Mouse (Mus musculus): ENCODE measurements at regions not wholly inside any gene's neighbourhood (a gene's known extent, or its start where the extent isn't known, plus 50 kb on each side); places are given as distances from the start of the nearest gene placed in this dataset.

- no peak for TF ChIP-seq GATA1 (IDR thresholded peaks at IDR 0.05; ENCODE audit: low read length)
Observed at GRCm38 (mm10) chr9:27453476-27453875, 56.9 kb downstream of the Spata19 start.

GRCm38 (mm10) chr9:27453924-27454652 is 57.5 kb downstream of the Spata19 start:
- no peak for TF ChIP-seq GATA1 (IDR thresholded peaks at IDR 0.05; ENCODE audit: low read length)

- no peak for TF ChIP-seq GATA1 (IDR thresholded peaks at IDR 0.05; ENCODE audit: low read length)
Observed at GRCm38 (mm10) chr9:27458335-27459040, 61.9 kb downstream of the Spata19 start.

- TF ChIP-seq GATA1 (IDR thresholded peaks at IDR 0.05; ENCODE audit: low read length): no peak
Observed at GRCm38 (mm10) chr9:27461029-27461428, 64.4 kb downstream of the Spata19 start.

- TF ChIP-seq GATA1 (IDR thresholded peaks at IDR 0.05; ENCODE audit: low read length): no peak
Observed at GRCm38 (mm10) chr9:27464006-27464405, 67.4 kb downstream of the Spata19 start.

- no peak for TF ChIP-seq GATA1 (IDR thresholded peaks at IDR 0.05; ENCODE audit: low read length)
Observed at GRCm38 (mm10) chr9:27475468-27475867, 78.9 kb downstream of the Spata19 start.

- TF ChIP-seq GATA1 (IDR thresholded peaks at IDR 0.05; ENCODE audit: low read length): no peak
Observed at GRCm38 (mm10) chr9:27476636-27477035, 80.0 kb downstream of the Spata19 start.

GRCm38 (mm10) chr9:27477079-27477687 is 80.6 kb downstream of the Spata19 start:
- TF ChIP-seq GATA1 (IDR thresholded peaks at IDR 0.05; ENCODE audit: low read length): no peak

- TF ChIP-seq GATA1 (IDR thresholded peaks at IDR 0.05; ENCODE audit: low read length): no peak
Observed at GRCm38 (mm10) chr9:27478346-27478745, 81.7 kb downstream of the Spata19 start.

GRCm38 (mm10) chr9:27501816-27502215 is 105.2 kb downstream of the Spata19 start:
- no peak for TF ChIP-seq GATA1 (IDR thresholded peaks at IDR 0.05; ENCODE audit: low read length)

- no peak for TF ChIP-seq GATA1 (IDR thresholded peaks at IDR 0.05; ENCODE audit: low read length)
Observed at GRCm38 (mm10) chr9:27509157-27509556, 112.6 kb downstream of the Spata19 start.

- TF ChIP-seq GATA1 (IDR thresholded peaks at IDR 0.05; ENCODE audit: low read length): no peak
Observed at GRCm38 (mm10) chr9:27509711-27510110, 113.1 kb downstream of the Spata19 start.

GRCm38 (mm10) chr9:27511161-27511560 is 114.6 kb downstream of the Spata19 start:
- no peak for TF ChIP-seq GATA1 (IDR thresholded peaks at IDR 0.05; ENCODE audit: low read length)

- no peak for TF ChIP-seq GATA1 (IDR thresholded peaks at IDR 0.05; ENCODE audit: low read length)
Observed at GRCm38 (mm10) chr9:27515427-27516110, 119.0 kb downstream of the Spata19 start.

- no peak for TF ChIP-seq GATA1 (IDR thresholded peaks at IDR 0.05; ENCODE audit: low read length)
Observed at GRCm38 (mm10) chr9:27518031-27518430, 121.4 kb downstream of the Spata19 start.

- no peak for TF ChIP-seq GATA1 (IDR thresholded peaks at IDR 0.05; ENCODE audit: low read length)
Observed at GRCm38 (mm10) chr9:27519711-27520110, 123.1 kb downstream of the Spata19 start.

All from G1E-ER4 (cell line).